Mouse (Mus musculus) intestine, postnatal 0 days (tissue): ENCODE data around the gene Ntm. TPM values are rescaled to one million over a fixed set of nuclear protein-coding genes. Genes with fewer than 3 reads are reported as not detected.

Source experiments
- ATAC-seq: fragments of 200-750 bp; cut with Nextera tagmentation; 2 replicates; pipeline ENCODE4 v1.8.0; 2017; ENCODE audit warnings: mild to moderate bottlenecking, moderate TSS enrichment, moderate library complexity
- H3K27ac ChIP-seq: fragments of 300-500 bp; sonication (generic); 2 replicates; pipeline ENCODE4 v1.5.1; 2014; ENCODE audit warnings: mild to moderate bottlenecking, low read depth, low read length, moderate library complexity
- H3K27me3 ChIP-seq: fragments of 300-500 bp; sonication (generic); replicated peaks from 2 replicates; pipeline ENCODE4 v1.6.1; 2014; ENCODE audit warnings: low read length, mixed read lengths; ENCODE audit not compliant: control insufficient read depth, insufficient read depth
- H3K36me3 ChIP-seq: fragments of 300-500 bp; sonication (generic); 2 replicates; pipeline ENCODE4 v1.6.1; 2014; ENCODE audit warnings: mild to moderate bottlenecking, moderate library complexity; ENCODE audit not compliant: control insufficient read depth, insufficient read depth
- H3K4me1 ChIP-seq: fragments of 300-500 bp; sonication (generic); replicated peaks from 2 replicates; pipeline ENCODE4 v1.6.1; 2014; ENCODE audit warnings: antibody characterized with exemption, low read length, mixed read lengths; ENCODE audit not compliant: control insufficient read depth, insufficient read depth
- H3K4me2 ChIP-seq: fragments of 300-500 bp; sonication (generic); replicated peaks from 2 replicates; pipeline ENCODE4 v1.6.1; 2014; ENCODE audit warnings: low read depth, mild to moderate bottlenecking, moderate library complexity
- H3K4me3 ChIP-seq: fragments of 300-500 bp; sonication (generic); 2 replicates; pipeline ENCODE4 v1.5.1; 2014; ENCODE audit warnings: low read depth, low read length
- H3K9ac ChIP-seq: fragments of 300-500 bp; sonication (generic); 2 replicates; pipeline ENCODE4 v1.6.1; 2014; ENCODE audit warnings: mild to moderate bottlenecking, low read depth, low read length
- H3K9me3 ChIP-seq: fragments of 300-500 bp; sonication (generic); 2 replicates; pipeline ENCODE4 v1.6.1; 2016; ENCODE audit warnings: mixed run types; ENCODE audit not compliant: control insufficient read depth
- CTCF ChIP-seq: sonication (generic); IDR thresholded peaks from 2 replicates; pipeline ENCODE4 v1.5.1; 2016; ENCODE audit warnings: low read depth, mild to moderate bottlenecking, control low read depth, antibody characterized with exemption, moderate library complexity
- WGBS: fragments of 180-500 bp; shearing (Covaris S2); extraction: QIAGEN DNeasy Blood & Tissue Kit; methylation state at CpG from one replicate; pipeline ENCODE4 v1.1.7; 2014; 5-methylcytosine and 5-hydroxymethylcytosine counted together
- polyA plus RNA-seq: library from polyadenylated mRNA; unstranded; fragments of >200 nt; fragmentation: Nextera tagmentation; extraction: Ambion mirVana; gene quantifications from 2 replicates; pipeline ENCODE4 v1.2.1, GENCODE M21; 2015

Ntm gene
- polyA plus RNA-seq, 1 experiment from 2014 or later, result 1.1 TPM

DNA sequence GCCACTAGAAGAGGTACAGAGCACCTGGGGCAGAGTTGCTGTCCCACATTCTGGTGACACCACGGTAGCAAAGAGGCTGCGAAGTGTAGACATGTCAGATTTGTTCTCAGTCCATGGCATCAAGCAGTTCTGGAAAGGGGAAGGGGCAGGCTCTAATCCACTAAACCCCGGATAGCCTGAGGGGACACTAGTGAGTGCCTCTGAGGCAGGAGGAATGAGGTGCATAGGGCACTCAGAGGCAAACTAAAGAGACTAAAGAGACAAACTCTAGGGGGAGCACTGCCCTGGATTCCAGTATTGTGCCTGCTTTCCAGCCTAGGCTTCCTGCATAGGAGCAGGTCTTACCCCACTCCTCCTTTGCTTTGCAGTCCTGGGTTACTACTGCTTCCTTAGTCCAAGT, 926.5 kb downstream of the Ntm start:
- WGBS, result 46% methylated on average over 3 of the region's 3 CpGs
- Histone ChIP-seq H3K36me3 (no peaks in the 10 kb centered on the region), H3K4me3 (no peak overlapping the region), H3K9me3 (no peaks in the 10 kb centered on the region), H3K27ac (no peak overlapping the region), H3K4me1 (no peaks in the 10 kb centered on the region), H3K9ac (no peak overlapping the region), H3K27me3 (no peaks in the 10 kb centered on the region), H3K4me2 (no peak overlapping the region)
- no peak for ATAC-seq
- TF ChIP-seq CTCF, result peak; percentile 27

DNA sequence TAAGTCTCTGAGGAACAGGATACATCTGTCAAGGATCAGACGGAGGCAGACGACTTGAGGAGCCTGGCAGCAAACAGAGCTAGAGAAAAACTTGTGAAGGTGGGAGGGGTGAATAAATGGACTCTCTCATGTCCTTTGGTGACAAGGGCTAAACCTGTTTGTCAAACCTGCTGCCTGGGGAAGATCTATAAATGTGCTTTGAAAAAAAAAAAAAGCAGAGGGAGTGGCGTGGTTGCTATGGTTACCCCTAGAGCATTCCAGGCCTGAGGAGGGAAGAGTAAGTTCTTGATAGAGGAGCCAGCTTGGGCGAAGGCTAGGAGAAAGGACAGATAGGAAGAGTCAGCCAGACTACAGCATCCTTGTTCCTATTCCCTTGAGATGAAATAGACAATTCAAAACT, 926.9 kb downstream of the Ntm start:
- TF ChIP-seq CTCF, result no peak
- no peaks in the 10 kb centered on the region for H3K4me1 ChIP-seq
- no peak overlapping the region for H3K27ac ChIP-seq
- no peak overlapping the region for H3K4me3 ChIP-seq
- no peak overlapping the region for H3K4me2 ChIP-seq
- no peaks in the 10 kb centered on the region for H3K27me3 ChIP-seq
- H3K36me3 ChIP-seq, result no peaks in the 10 kb centered on the region
- H3K9me3 ChIP-seq, result no peaks in the 10 kb centered on the region
- no peak overlapping the region for H3K9ac ChIP-seq
- no peak for ATAC-seq
- 11% methylated on average over 4 of the region's 4 CpGs for WGBS

DNA sequence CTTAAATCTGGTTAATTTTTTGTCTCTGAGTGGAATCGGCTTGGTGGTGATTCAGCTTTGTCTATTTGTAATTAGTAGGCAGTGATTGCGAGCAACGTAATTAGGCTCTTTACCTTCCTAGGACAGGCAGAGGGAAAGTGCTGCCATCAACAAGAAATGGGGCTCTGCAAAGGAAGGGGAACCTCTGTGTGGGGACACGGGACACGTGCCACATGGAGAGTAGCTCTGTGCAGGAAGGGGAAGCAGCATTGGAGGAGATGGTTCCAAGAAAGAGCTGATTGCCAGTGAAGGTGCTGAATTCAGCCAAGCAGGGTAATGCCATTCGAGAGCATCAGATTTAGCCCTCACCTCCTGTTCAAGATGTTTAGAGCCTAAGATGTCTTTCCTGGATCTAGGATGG, 936.5 kb downstream of the Ntm start:
- Histone ChIP-seq H3K4me1 (no peaks in the 10 kb centered on the region), H3K9me3 (no peaks in the 10 kb centered on the region), H3K9ac (no peak overlapping the region), H3K27ac (no peak overlapping the region), H3K36me3 (no peaks in the 10 kb centered on the region), H3K4me2 (no peak overlapping the region), H3K4me3 (no peak overlapping the region), H3K27me3 (no peaks in the 10 kb centered on the region)
- no peak for ATAC-seq
- 75% methylated on average over 6 of the region's 6 CpGs for WGBS
- TF ChIP-seq CTCF, result no peak

DNA sequence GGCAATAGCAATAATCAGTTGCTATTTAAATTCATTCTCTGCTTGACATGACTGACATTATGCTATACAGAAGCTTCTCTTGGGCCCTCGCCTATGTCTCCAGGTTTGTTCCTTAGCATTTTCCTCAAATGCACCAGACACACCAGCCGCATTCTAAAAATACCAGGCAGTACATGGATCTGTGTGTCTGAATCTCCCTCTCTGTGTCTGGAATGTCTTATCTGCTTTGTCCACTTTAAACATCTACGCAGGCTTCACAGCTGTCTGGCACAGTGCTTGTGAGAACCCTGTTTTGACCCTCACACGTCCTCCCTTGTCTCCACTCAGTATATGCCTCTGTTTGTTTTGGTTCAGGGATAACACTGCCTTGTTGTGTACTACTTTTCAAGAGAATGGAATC, 937.3 kb downstream of the Ntm start:
- ATAC-seq, result no peak
- no peak overlapping the region for H3K27ac ChIP-seq
- H3K4me3 ChIP-seq, result no peak overlapping the region
- H3K36me3 ChIP-seq, result no peaks in the 10 kb centered on the region
- H3K9ac ChIP-seq, result no peak overlapping the region
- no peaks in the 10 kb centered on the region for H3K4me1 ChIP-seq
- no peaks in the 10 kb centered on the region for H3K27me3 ChIP-seq
- TF ChIP-seq CTCF, result no peak
- H3K9me3 ChIP-seq, result no peaks in the 10 kb centered on the region
- no peak overlapping the region for H3K4me2 ChIP-seq
- 54% methylated on average over 4 of the region's 4 CpGs for WGBS

DNA sequence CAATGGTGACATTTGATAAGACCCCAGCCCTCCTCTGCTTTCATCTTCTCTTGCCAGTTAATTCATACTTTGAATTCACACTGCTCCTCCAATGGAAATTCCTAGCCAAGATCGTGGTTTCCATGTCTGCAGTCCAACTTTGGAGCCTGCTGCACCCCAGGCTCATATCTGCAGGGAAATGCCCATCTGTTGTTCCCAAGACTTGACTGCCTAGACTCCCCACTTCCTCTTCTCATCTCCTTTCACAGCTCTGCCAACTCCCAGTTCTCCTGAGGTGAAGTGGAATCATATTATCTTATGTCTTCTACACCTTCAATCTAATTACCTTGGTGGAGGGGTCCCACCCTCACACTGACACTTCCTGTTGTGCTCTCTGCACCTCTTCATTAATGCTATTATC, 937.8 kb downstream of the Ntm start:
- H3K9me3 ChIP-seq, result no peaks in the 10 kb centered on the region
- no peak overlapping the region for H3K9ac ChIP-seq
- no peak for ATAC-seq

DNA sequence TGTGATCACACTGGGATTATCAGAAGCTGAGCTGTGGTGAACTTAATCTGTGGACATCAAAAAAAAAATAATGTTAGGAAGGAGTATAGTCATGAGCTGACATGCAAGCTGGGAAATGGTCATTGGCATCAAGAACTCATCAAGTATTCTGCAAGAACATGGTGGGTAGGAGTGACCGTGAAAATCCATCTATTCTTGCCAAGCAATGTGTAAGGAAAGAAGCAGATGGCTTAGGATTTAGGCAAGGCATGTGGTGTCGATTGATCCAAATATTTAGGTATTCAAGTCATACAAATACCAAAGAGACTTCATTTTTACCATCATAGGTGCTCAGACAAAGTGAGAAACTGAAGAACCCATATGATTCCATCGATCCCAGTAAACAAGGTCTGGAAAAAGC, 946.1 kb downstream of the Ntm start:
- 87% methylated on average over 3 of the region's 3 CpGs for WGBS
- Histone ChIP-seq H3K4me2 (no peak overlapping the region), H3K9ac (no peak overlapping the region), H3K4me1 (no peaks in the 10 kb centered on the region), H3K4me3 (no peak overlapping the region), H3K9me3 (no peaks in the 10 kb centered on the region), H3K27ac (no peak overlapping the region), H3K27me3 (no peaks in the 10 kb centered on the region), H3K36me3 (no peaks in the 10 kb centered on the region)
- no peak for TF ChIP-seq CTCF
- no peak for ATAC-seq

More for the DNA sequence above, 937.8 kb downstream of the Ntm start:
- Histone ChIP-seq H3K4me3 (no peak overlapping the region), H3K27ac (no peak overlapping the region), H3K4me1 (no peaks in the 10 kb centered on the region), H3K36me3 (no peaks in the 10 kb centered on the region), H3K27me3 (no peaks in the 10 kb centered on the region), H3K4me2 (no peak overlapping the region)
- 68% methylated on average over 1 of the region's 1 CpGs for WGBS
- no peak for TF ChIP-seq CTCF

DNA sequence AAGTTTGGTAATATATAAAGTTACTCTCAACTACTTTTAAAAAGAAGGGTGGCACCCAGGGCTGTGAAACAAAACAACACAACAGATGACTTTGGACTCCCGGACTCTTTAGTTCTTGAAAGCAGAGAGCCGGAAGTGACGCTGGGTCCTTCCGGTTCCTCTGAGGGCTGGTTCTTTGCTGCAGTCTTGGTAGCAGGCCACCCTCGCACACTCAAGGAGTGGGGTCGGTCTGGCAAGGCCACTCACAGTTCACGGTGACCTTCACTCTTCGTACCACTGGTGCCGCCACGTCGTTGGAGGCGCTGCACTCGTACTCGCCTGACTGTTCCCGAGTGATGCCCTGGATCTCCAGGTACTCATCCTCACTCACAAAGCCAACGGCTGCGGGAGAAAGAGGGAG, 949.1 kb downstream of the Ntm start:
- no peak for ATAC-seq
- Histone ChIP-seq H3K9me3 (no peaks in the 10 kb centered on the region), H3K36me3 (no peaks in the 10 kb centered on the region), H3K9ac (no peak overlapping the region), H3K4me3 (no peak overlapping the region), H3K27ac (no peak overlapping the region), H3K4me2 (no peak overlapping the region), H3K4me1 (no peaks in the 10 kb centered on the region), H3K27me3 (no peaks in the 10 kb centered on the region)
- 94% methylated on average over 17 of the region's 17 CpGs for WGBS
- TF ChIP-seq CTCF, result no peak
